17 mouse cellular contexts compared by ENCODE assay signal in genomic region chr6:66465137-66465853, GRCm38 (mm10).
DNase-seq lines count a peak whose midpoint lies in the region; ATAC-seq and TF ChIP-seq lines count a peak whose summit lies in the region.
"Had no signal": no experiment of that assay in that cellular context is flagged by ENCODE, and none has a peak within 500 bp of the region (broad histone marks: within the 10 kb centered on the region; RNA-seq: fewer than 3 reads in every experiment).

No protein-coding gene starts in this region.

- peak overlapping the region; percentile 77 for H3K27ac ChIP-seq in midbrain, embryonic 10.5 days (replicated peaks)
- H3K27ac ChIP-seq in midbrain, embryonic 13.5 days = no peak overlapping the region
- H3K27ac ChIP-seq in ES-E14 (ENCODE audit: insufficient read depth, low read depth, low read length, poor library complexity, severe bottlenecking) = no peak overlapping the region
- H3K27ac ChIP-seq: limb, embryonic 15.5 days had no signal

- H3K9me3 ChIP-seq in midbrain, embryonic 10.5 days (replicated peaks) = no peaks in the 10 kb centered on the region
- H3K9me3 ChIP-seq in midbrain, embryonic 13.5 days = no peaks in the 10 kb centered on the region
- H3K9me3 ChIP-seq in ES-E14 (ENCODE audit: control insufficient read depth, insufficient read depth, low read depth, low read length) = no peaks in the 10 kb centered on the region
- H3K9me3 ChIP-seq: limb, embryonic 15.5 days had no signal

- H3K4me1 ChIP-seq in midbrain, embryonic 10.5 days = peaks cover 12% of the 10 kb centered on the region
- 0 out of 2 replicates have a peak, but pooled peaks cover 4% of the 10 kb centered on the region for H3K4me1 ChIP-seq in midbrain, embryonic 13.5 days (replicated peaks)
- H3K4me1 ChIP-seq in ES-E14 (ENCODE audit: control insufficient read depth in 2 of 2, insufficient read depth in 2 of 2, low read length in 2 of 2, poor library complexity in 1 of 2) = peaks cover 2% of the 10 kb centered on the region in 2 experiments; a peak in 2 of 4 replicates
- H3K4me1 ChIP-seq: limb, embryonic 15.5 days had no signal

- H3K9ac ChIP-seq in midbrain, embryonic 13.5 days (replicated peaks) = no peak overlapping the region
- H3K9ac ChIP-seq in ES-E14 (ENCODE audit: insufficient read depth, low read depth, low read length, poor library complexity, severe bottlenecking) = no peak overlapping the region; the same call in 1 of the 2 replicates
- H3K9ac ChIP-seq: limb, embryonic 15.5 days; liver, postnatal 0 days had no signal

- in situ Hi-C loops in ES-E14 (cut with MboI; ENCODE audit: low sequenced_read_pairs in 2 of 2, unreplicated experiment in 2 of 2) = no loop called here

- ATAC-seq in midbrain, embryonic 13.5 days = no peak
- 0 out of 2 replicates have a peak, but pooled peaks have one; percentile 30 for ATAC-seq in megakaryocyte-erythroid progenitor cell, adult 5-6 weeks (replicated peaks; ENCODE audit: low FRiP score, low TSS enrichment, poor library complexity, severe bottlenecking)
- ATAC-seq: inflammation-experienced regulatory T-cells, adult 6 months; liver, postnatal 0 days had no signal

- H3K27me3 ChIP-seq in midbrain, embryonic 10.5 days (ENCODE audit: low read depth, poor library complexity, severe bottlenecking) = no peaks in the 10 kb centered on the region
- H3K27me3 ChIP-seq in midbrain, embryonic 13.5 days = no peaks in the 10 kb centered on the region
- H3K27me3 ChIP-seq: limb, embryonic 15.5 days had no signal

- whole genome bisulfite sequencing in midbrain, embryonic 10.5 days = 70% methylated on average over 11 of the region's 11 CpGs
- 53% methylated on average over 11 of the region's 11 CpGs for WGBS in midbrain, embryonic 13.5 days

- no peak overlapping the region for H3K4me3 ChIP-seq in midbrain, embryonic 10.5 days
- H3K4me3 ChIP-seq in midbrain, embryonic 13.5 days (replicated peaks) = no peak overlapping the region
- H3K4me3 ChIP-seq in ES-E14 (ENCODE audit: insufficient read depth in 1 of 2, low read depth in 1 of 2, low read length in 2 of 2, poor library complexity in 1 of 2, severe bottlenecking in 1 of 2) = no peak overlapping the region
- H3K4me3 ChIP-seq: limb, embryonic 15.5 days had no signal

- no peak overlapping the region for H3K4me2 ChIP-seq in midbrain, embryonic 13.5 days (replicated peaks)
- H3K4me2 ChIP-seq: heart, embryonic 11.5 days; limb, embryonic 15.5 days had no signal

- H3K36me3 ChIP-seq in midbrain, embryonic 10.5 days = no peaks in the 10 kb centered on the region
- H3K36me3 ChIP-seq in midbrain, embryonic 13.5 days = no peaks in the 10 kb centered on the region
- no peaks in the 10 kb centered on the region for H3K36me3 ChIP-seq in ES-E14 (ENCODE audit: control insufficient read depth, insufficient read depth, low read length, poor library complexity, severe bottlenecking)
- H3K36me3 ChIP-seq: limb, embryonic 15.5 days had no signal

- peak; percentile 16 for DNase-seq in embryo, embryonic 9.5 days (ENCODE audit: extremely low spot score)
- no peak for DNase-seq in embryo, embryonic 11 days
- DNase-seq in midbrain, embryonic 10.5 days (ENCODE audit: low spot score) = no peak
- DNase-seq in ES-E14 (ENCODE audit: low read depth, low spot score) = no peak
- DNase-seq in left cerebral cortex, adult 8-10 months (ENCODE audit: low spot score in 2 of 2) = no peak
- DNase-seq in cerebellum, adult 8-10 months = no peak
- DNase-seq: cerebellum, postnatal 14 days; kidney, adult 9 months; kidney, postnatal 4 days; liver, postnatal 0 days; lung, postnatal 36 days; thymus, postnatal 4 days had no signal

TF ChIP-seq in ES-E14, 5 proteins besides CTCF, POLR2A, EP300 and RAD21:
- peak; percentile 72 for TF ChIP-seq MAFK (IDR thresholded peaks at IDR 0.05; ENCODE audit: insufficient read depth, low read depth, low read length)
- TF ChIP-seq ZNF384 (IDR thresholded peaks at IDR 0.05; ENCODE audit: low read depth, low read length) = no peak
- no peak for TF ChIP-seq CHD2 (IDR thresholded peaks at IDR 0.05; ENCODE audit: low read depth, low read length)
